Mouse (Mus musculus): ENCODE results near the gene Ncs1. TPM values are rescaled to one million over a fixed set of nuclear protein-coding genes. Genes with fewer than 3 reads are reported as not detected.

The Ncs1 gene
- polyA plus RNA-seq, 1 experiment from 2014 or later, result 59.5 TPM

GRCm38 (mm10) chr2:31206882-31207281, 38.7 kb upstream of the Ncs1 start:
- no peaks in the 10 kb centered on the region for H3K9me3 ChIP-seq (replicated peaks; ENCODE audit: control insufficient read depth, low read length)
- H3K27me3 ChIP-seq (ENCODE audit: control insufficient read depth, insufficient read depth, low read length), result no peaks in the 10 kb centered on the region
- no peak overlapping the region for H3K4me2 ChIP-seq (ENCODE audit: low read depth, low read length)
- H3K4me1 ChIP-seq (ENCODE audit: control insufficient read depth, insufficient read depth, low read length), result no peaks in the 10 kb centered on the region; the same call in 1 of the 2 replicates
- no peak overlapping the region for H3K9ac ChIP-seq (replicated peaks; ENCODE audit: low read length)
- no peak overlapping the region for H3K27ac ChIP-seq (replicated peaks; ENCODE audit: low read depth, low read length)
- ATAC-seq (replicated peaks; ENCODE audit: insufficient number of reproducible peaks, low FRiP score, low TSS enrichment, low read depth), result no peak
- no peaks in the 10 kb centered on the region; the same call in 1 of the 2 replicates for H3K36me3 ChIP-seq (replicated peaks; ENCODE audit: control insufficient read depth, insufficient read depth, low read depth, low read length)
- H3K4me3 ChIP-seq (ENCODE audit: low read depth, low read length), result no peak overlapping the region
- no peak for DNase-seq (ENCODE audit: low spot score)
- WGBS, result 51% methylated on average over 8 of the region's 8 CpGs

- no peak overlapping the region for H3K27ac ChIP-seq (replicated peaks; ENCODE audit: low read depth, low read length)
These were observed 37.0 kb upstream of the Ncs1 start for GRCm38 (mm10) chr2:31208544-31209142.

GRCm38 (mm10) chr2:31209525-31209924, 36.1 kb upstream of the Ncs1 start:
- 92% methylated on average over 4 of the region's 4 CpGs for WGBS
- ATAC-seq (replicated peaks; ENCODE audit: insufficient number of reproducible peaks, low FRiP score, low TSS enrichment, low read depth) (no peak), DNase-seq (ENCODE audit: low spot score) (no peak)
- Histone ChIP-seq H3K4me1 (ENCODE audit: control insufficient read depth, insufficient read depth, low read length) (no peaks in the 10 kb centered on the region), H3K27ac (replicated peaks; ENCODE audit: low read depth, low read length) (no peak overlapping the region), H3K4me2 (ENCODE audit: low read depth, low read length) (no peak overlapping the region), H3K4me3 (ENCODE audit: low read depth, low read length) (no peak overlapping the region), H3K27me3 (ENCODE audit: control insufficient read depth, insufficient read depth, low read length) (no peaks in the 10 kb centered on the region), H3K9me3 (replicated peaks; ENCODE audit: control insufficient read depth, low read length) (no peaks in the 10 kb centered on the region), H3K9ac (replicated peaks; ENCODE audit: low read length) (no peak overlapping the region), H3K36me3 (replicated peaks; ENCODE audit: control insufficient read depth, insufficient read depth, low read depth, low read length) (no peaks in the 10 kb centered on the region; the same call in 1 of the 2 replicates)

More at GRCm38 (mm10) chr2:31208544-31209142, 37.0 kb upstream of the Ncs1 start:
- WGBS, result 89% methylated on average over 13 of the region's 13 CpGs
- H3K36me3 ChIP-seq (replicated peaks; ENCODE audit: control insufficient read depth, insufficient read depth, low read depth, low read length), result no peaks in the 10 kb centered on the region; the same call in 1 of the 2 replicates
- H3K4me1 ChIP-seq (ENCODE audit: control insufficient read depth, insufficient read depth, low read length), result no peaks in the 10 kb centered on the region
- no peaks in the 10 kb centered on the region for H3K27me3 ChIP-seq (ENCODE audit: control insufficient read depth, insufficient read depth, low read length)
- ATAC-seq (replicated peaks; ENCODE audit: insufficient number of reproducible peaks, low FRiP score, low TSS enrichment, low read depth), result no peak
- H3K9me3 ChIP-seq (replicated peaks; ENCODE audit: control insufficient read depth, low read length), result no peaks in the 10 kb centered on the region
- no peak overlapping the region for H3K4me3 ChIP-seq (ENCODE audit: low read depth, low read length)
- no peak overlapping the region for H3K9ac ChIP-seq (replicated peaks; ENCODE audit: low read length)
- no peak for DNase-seq (ENCODE audit: low spot score)
- no peak overlapping the region for H3K4me2 ChIP-seq (ENCODE audit: low read depth, low read length)

- no peaks in the 10 kb centered on the region for H3K4me1 ChIP-seq (ENCODE audit: control insufficient read depth, insufficient read depth, low read length)
- DNase-seq (ENCODE audit: low spot score), result no peak
- no peak overlapping the region for H3K27ac ChIP-seq (replicated peaks; ENCODE audit: low read depth, low read length)
- H3K9ac ChIP-seq (replicated peaks; ENCODE audit: low read length), result no peak overlapping the region
- 70% methylated on average over 11 of the region's 11 CpGs for WGBS
- ATAC-seq (replicated peaks; ENCODE audit: insufficient number of reproducible peaks, low FRiP score, low TSS enrichment, low read depth), result no peak
- no peak overlapping the region for H3K4me3 ChIP-seq (ENCODE audit: low read depth, low read length)
- H3K4me2 ChIP-seq (ENCODE audit: low read depth, low read length), result no peak overlapping the region
- no peaks in the 10 kb centered on the region for H3K27me3 ChIP-seq (ENCODE audit: control insufficient read depth, insufficient read depth, low read length)
- no peaks in the 10 kb centered on the region; the same call in 1 of the 2 replicates for H3K36me3 ChIP-seq (replicated peaks; ENCODE audit: control insufficient read depth, insufficient read depth, low read depth, low read length)
- H3K9me3 ChIP-seq (replicated peaks; ENCODE audit: control insufficient read depth, low read length), result no peaks in the 10 kb centered on the region
These were observed 35.3 kb upstream of the Ncs1 start for GRCm38 (mm10) chr2:31210144-31210847.

GRCm38 (mm10) chr2:31211204-31211603, 34.4 kb upstream of the Ncs1 start:
- Histone ChIP-seq H3K4me1 (ENCODE audit: control insufficient read depth, insufficient read depth, low read length) (no peaks in the 10 kb centered on the region), H3K36me3 (replicated peaks; ENCODE audit: control insufficient read depth, insufficient read depth, low read depth, low read length) (no peaks in the 10 kb centered on the region; the same call in 1 of the 2 replicates), H3K4me3 (ENCODE audit: low read depth, low read length) (no peak overlapping the region), H3K9ac (replicated peaks; ENCODE audit: low read length) (no peak overlapping the region), H3K27me3 (ENCODE audit: control insufficient read depth, insufficient read depth, low read length) (no peaks in the 10 kb centered on the region), H3K4me2 (ENCODE audit: low read depth, low read length) (no peak overlapping the region), H3K27ac (replicated peaks; ENCODE audit: low read depth, low read length) (no peak overlapping the region), H3K9me3 (replicated peaks; ENCODE audit: control insufficient read depth, low read length) (no peaks in the 10 kb centered on the region)
- whole genome bisulfite sequencing, result 44% methylated on average over 3 of the region's 3 CpGs
- ATAC-seq (replicated peaks; ENCODE audit: insufficient number of reproducible peaks, low FRiP score, low TSS enrichment, low read depth) (no peak), DNase-seq (ENCODE audit: low spot score) (no peak)

- H3K4me3 ChIP-seq (ENCODE audit: low read depth, low read length), result no peak overlapping the region
- ATAC-seq (replicated peaks; ENCODE audit: insufficient number of reproducible peaks, low FRiP score, low TSS enrichment, low read depth) (no peak), DNase-seq (ENCODE audit: low spot score) (no peak)
- H3K4me2 ChIP-seq (ENCODE audit: low read depth, low read length), result no peak overlapping the region
- WGBS, result 86% methylated on average over 16 of the region's 16 CpGs
- H3K4me1 ChIP-seq (ENCODE audit: control insufficient read depth, insufficient read depth, low read length), result no peaks in the 10 kb centered on the region
- H3K9me3 ChIP-seq (replicated peaks; ENCODE audit: control insufficient read depth, low read length), result no peaks in the 10 kb centered on the region
- no peak overlapping the region for H3K27ac ChIP-seq (replicated peaks; ENCODE audit: low read depth, low read length)
- no peak overlapping the region for H3K9ac ChIP-seq (replicated peaks; ENCODE audit: low read length)
- no peaks in the 10 kb centered on the region; the same call in 1 of the 2 replicates for H3K36me3 ChIP-seq (replicated peaks; ENCODE audit: control insufficient read depth, insufficient read depth, low read depth, low read length)
- H3K27me3 ChIP-seq (ENCODE audit: control insufficient read depth, insufficient read depth, low read length), result no peaks in the 10 kb centered on the region
These were observed 31.3 kb upstream of the Ncs1 start for GRCm38 (mm10) chr2:31214211-31214796.

- Histone ChIP-seq H3K27ac (replicated peaks; ENCODE audit: low read depth, low read length) (no peak overlapping the region), H3K4me2 (ENCODE audit: low read depth, low read length) (no peak overlapping the region), H3K4me1 (ENCODE audit: control insufficient read depth, insufficient read depth, low read length) (no peaks in the 10 kb centered on the region), H3K36me3 (replicated peaks; ENCODE audit: control insufficient read depth, insufficient read depth, low read depth, low read length) (no peaks in the 10 kb centered on the region), H3K4me3 (ENCODE audit: low read depth, low read length) (no peak overlapping the region), H3K9ac (replicated peaks; ENCODE audit: low read length) (no peak overlapping the region), H3K9me3 (replicated peaks; ENCODE audit: control insufficient read depth, low read length) (no peaks in the 10 kb centered on the region), H3K27me3 (ENCODE audit: control insufficient read depth, insufficient read depth, low read length) (no peaks in the 10 kb centered on the region)
- WGBS, result 81% methylated on average over 3 of the region's 3 CpGs
- ATAC-seq (replicated peaks; ENCODE audit: insufficient number of reproducible peaks, low FRiP score, low TSS enrichment, low read depth) (no peak), DNase-seq (ENCODE audit: low spot score) (no peak)
These were observed 27.0 kb upstream of the Ncs1 start for GRCm38 (mm10) chr2:31218611-31219010.

- H3K4me3 ChIP-seq (ENCODE audit: low read depth, low read length), result no peak overlapping the region
- WGBS, result 82% methylated on average over 6 of the region's 6 CpGs
These were observed 26.2 kb upstream of the Ncs1 start for GRCm38 (mm10) chr2:31219470-31219869.

More at GRCm38 (mm10) chr2:31219470-31219869, 26.2 kb upstream of the Ncs1 start:
- H3K4me1 ChIP-seq (ENCODE audit: control insufficient read depth, insufficient read depth, low read length), result no peaks in the 10 kb centered on the region
- no peak overlapping the region for H3K4me2 ChIP-seq (ENCODE audit: low read depth, low read length)
- DNase-seq (ENCODE audit: low spot score) (no peak), ATAC-seq (replicated peaks; ENCODE audit: insufficient number of reproducible peaks, low FRiP score, low TSS enrichment, low read depth) (no peak)
- no peaks in the 10 kb centered on the region for H3K36me3 ChIP-seq (replicated peaks; ENCODE audit: control insufficient read depth, insufficient read depth, low read depth, low read length)
- H3K27ac ChIP-seq (replicated peaks; ENCODE audit: low read depth, low read length), result no peak overlapping the region
- H3K9me3 ChIP-seq (replicated peaks; ENCODE audit: control insufficient read depth, low read length), result no peaks in the 10 kb centered on the region
- H3K9ac ChIP-seq (replicated peaks; ENCODE audit: low read length), result no peak overlapping the region
- no peaks in the 10 kb centered on the region for H3K27me3 ChIP-seq (ENCODE audit: control insufficient read depth, insufficient read depth, low read length)
